Mouse (Mus musculus): ENCODE measurements around the gene Zfp382. TPM values are rescaled to one million over a fixed set of nuclear protein-coding genes. Genes with fewer than 3 reads are reported as not detected.
"Not testable (repeated sequence)": the region's sequence is repeated elsewhere in the genome, so short reads cannot be mapped to it uniquely, and the experiment has no call there.

Gene Zfp382
- polyA plus RNA-seq, 1 experiment = 3.8 TPM

GRCm38 (mm10) chr7:30176474-30176873 lies 54.7 kb downstream of the Zfp382 start:
- Histone ChIP-seq H3K79me3 (ENCODE audit: low read depth) (no peaks in the 10 kb centered on the region), H3K36me3 (ENCODE audit: control insufficient read depth, insufficient read depth) (peaks cover 7% of the 10 kb centered on the region), H3ac (ENCODE audit: control insufficient read depth, insufficient read length, low read depth) (no peak overlapping the region), H3K27me3 (ENCODE audit: control insufficient read depth, insufficient read depth, insufficient read length) (no peaks in the 10 kb centered on the region), H3K79me2 (ENCODE audit: control insufficient read depth, insufficient read depth) (no peaks in the 10 kb centered on the region), H3K4me3 (ENCODE audit: insufficient read depth, poor library complexity, severe bottlenecking) (no peak overlapping the region)
- TF ChIP-seq FOSL1 (IDR thresholded peaks at IDR 0.05; ENCODE audit: insufficient read depth, low read length, poor library complexity, severe bottlenecking) (no peak), MYOG (IDR thresholded peaks at IDR 0.05; ENCODE audit: control insufficient read depth, extremely low read depth, insufficient read length) (no peak), MAX (IDR thresholded peaks at IDR 0.05) (no peak), CTCF (IDR thresholded peaks at IDR 0.05; ENCODE audit: control insufficient read depth, insufficient read depth, insufficient read length) (no peak), CEBPB (IDR thresholded peaks at IDR 0.05; ENCODE audit: low read depth) (no peak), MYOD1 (IDR thresholded peaks at IDR 0.05; ENCODE audit: control insufficient read depth, insufficient read length, low read depth) (no peak), USF1 (IDR thresholded peaks at IDR 0.05; ENCODE audit: low read depth) (no peak)

DNA sequence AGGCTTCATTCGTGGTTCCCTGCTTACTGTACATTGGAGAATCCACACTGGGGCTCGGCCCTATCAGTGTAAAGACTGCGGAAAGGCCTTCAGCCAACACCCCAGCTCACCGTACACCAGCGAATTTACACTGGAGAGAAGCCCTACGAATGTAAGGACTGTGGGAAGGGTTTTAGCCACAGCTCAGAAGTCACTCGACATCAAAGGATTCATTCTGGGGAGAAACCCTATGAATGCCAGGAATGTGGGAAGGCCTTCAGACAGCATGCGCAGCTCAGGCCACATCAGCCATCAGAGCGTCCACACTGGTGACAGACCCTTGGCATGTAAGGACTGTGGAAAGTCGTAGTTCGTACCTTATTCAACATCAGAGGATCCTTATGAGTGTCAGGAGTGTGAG lies 56.5 kb downstream of the Zfp382 start:
- Histone ChIP-seq H3K79me2 (ENCODE audit: control insufficient read depth, insufficient read depth) (no peaks in the 10 kb centered on the region), H3K79me3 (ENCODE audit: low read depth) (no peaks in the 10 kb centered on the region), H3ac (ENCODE audit: control insufficient read depth, insufficient read length, low read depth) (no peak overlapping the region), H3K4me3 (ENCODE audit: insufficient read depth, poor library complexity, severe bottlenecking) (no peak overlapping the region), H3K36me3 (ENCODE audit: control insufficient read depth, insufficient read depth) (peaks cover 7% of the 10 kb centered on the region), H3K27me3 (ENCODE audit: control insufficient read depth, insufficient read depth, insufficient read length) (no peaks in the 10 kb centered on the region)
- TF ChIP-seq MYOD1 (IDR thresholded peaks at IDR 0.05; ENCODE audit: control insufficient read depth, insufficient read length, low read depth) = no peak
- TF ChIP-seq CEBPB (IDR thresholded peaks at IDR 0.05; ENCODE audit: low read depth) = no peak
- no peak for TF ChIP-seq USF1 (IDR thresholded peaks at IDR 0.05; ENCODE audit: low read depth)
- TF ChIP-seq CTCF (IDR thresholded peaks at IDR 0.05; ENCODE audit: control insufficient read depth, insufficient read depth, insufficient read length) = no peak
- TF ChIP-seq MYOG (IDR thresholded peaks at IDR 0.05; ENCODE audit: control insufficient read depth, extremely low read depth, insufficient read length) = no peak
- TF ChIP-seq FOSL1 (IDR thresholded peaks at IDR 0.05; ENCODE audit: insufficient read depth, low read length, poor library complexity, severe bottlenecking) = no peak
- no peak for TF ChIP-seq MAX (IDR thresholded peaks at IDR 0.05)

GRCm38 (mm10) chr7:30181308-30181707 lies 59.6 kb downstream of the Zfp382 start:
- peaks cover 13% of the 10 kb centered on the region for H3K36me3 ChIP-seq (ENCODE audit: control insufficient read depth, insufficient read depth)
- no peaks in the 10 kb centered on the region for H3K79me2 ChIP-seq (ENCODE audit: control insufficient read depth, insufficient read depth)
- H3ac ChIP-seq (ENCODE audit: control insufficient read depth, insufficient read length, low read depth) = no peak overlapping the region
- H3K79me3 ChIP-seq (ENCODE audit: low read depth) = no peaks in the 10 kb centered on the region
- no peaks in the 10 kb centered on the region for H3K27me3 ChIP-seq (ENCODE audit: control insufficient read depth, insufficient read depth, insufficient read length)
- TF ChIP-seq MAX (IDR thresholded peaks at IDR 0.05) (no peak), CTCF (IDR thresholded peaks at IDR 0.05; ENCODE audit: control insufficient read depth, insufficient read depth, insufficient read length) (peak; percentile 62)
- H3K4me3 ChIP-seq (ENCODE audit: insufficient read depth, poor library complexity, severe bottlenecking) = no peak overlapping the region

DNA sequence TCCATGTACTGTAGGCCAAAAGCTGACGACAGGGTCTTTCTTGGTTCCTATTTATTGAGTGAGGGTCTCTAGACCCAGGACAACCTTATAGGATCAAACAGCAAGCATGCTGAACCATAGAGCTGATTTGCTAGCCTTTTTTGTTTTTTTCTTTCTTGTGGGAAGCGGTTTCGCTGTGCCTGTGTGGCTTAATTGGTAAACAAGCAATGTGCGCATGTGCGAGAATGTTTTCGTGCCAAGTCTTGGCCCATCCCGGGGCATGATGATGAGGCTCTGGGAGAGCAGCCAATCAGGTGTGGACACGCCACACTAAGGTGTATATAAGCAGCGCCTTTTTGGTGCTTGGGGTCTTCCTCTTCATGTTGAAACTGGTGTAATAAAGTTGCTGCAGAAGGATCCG lies 60.2 kb downstream of the Zfp382 start:
- peaks cover 19% of the 10 kb centered on the region for H3K36me3 ChIP-seq (ENCODE audit: control insufficient read depth, insufficient read depth)
- H3K79me3 ChIP-seq (ENCODE audit: low read depth); H3K79me2 ChIP-seq (ENCODE audit: control insufficient read depth, insufficient read depth): not testable (repeated sequence)

GRCm38 (mm10) chr7:30183189-30183588 lies 61.4 kb downstream of the Zfp382 start:
- not testable (repeated sequence) for H3K79me2 ChIP-seq (ENCODE audit: control insufficient read depth, insufficient read depth); H3K4me3 ChIP-seq (ENCODE audit: insufficient read depth, poor library complexity, severe bottlenecking); H3ac ChIP-seq (ENCODE audit: control insufficient read depth, insufficient read length, low read depth); H3K79me3 ChIP-seq (ENCODE audit: low read depth); H3K27me3 ChIP-seq (ENCODE audit: control insufficient read depth, insufficient read depth, insufficient read length)
- peaks cover 24% of the 10 kb centered on the region for H3K36me3 ChIP-seq (ENCODE audit: control insufficient read depth, insufficient read depth)

More for the DNA sequence above, 60.2 kb downstream of the Zfp382 start:
- not testable (repeated sequence) for H3K4me3 ChIP-seq (ENCODE audit: insufficient read depth, poor library complexity, severe bottlenecking); H3ac ChIP-seq (ENCODE audit: control insufficient read depth, insufficient read length, low read depth); H3K27me3 ChIP-seq (ENCODE audit: control insufficient read depth, insufficient read depth, insufficient read length)

GRCm38 (mm10) chr7:30183879-30184289 lies 62.1 kb downstream of the Zfp382 start, which contains the start of gene Cox7a1:
Cox7a1 (plus strand) TSS chr7:30184144.
- H3K4me3 ChIP-seq (ENCODE audit: insufficient read depth, poor library complexity, severe bottlenecking) = no peak within 1 kb of the TSS
- H3K36me3 ChIP-seq (ENCODE audit: control insufficient read depth, insufficient read depth) = peaks cover 29% of the 10 kb centered on the region
- no peaks in the 10 kb centered on the region for H3K79me3 ChIP-seq (ENCODE audit: low read depth)
- H3K27me3 ChIP-seq (ENCODE audit: control insufficient read depth, insufficient read depth, insufficient read length) = no peaks in the 10 kb centered on the region
- no peaks in the 10 kb centered on the region for H3K79me2 ChIP-seq (ENCODE audit: control insufficient read depth, insufficient read depth)
- peak within 1 kb of the TSS; percentile 18 for H3ac ChIP-seq (ENCODE audit: control insufficient read depth, insufficient read length, low read depth)
- TF ChIP-seq MAX (IDR thresholded peaks at IDR 0.05) = no peak
- TF ChIP-seq MYOD1 (IDR thresholded peaks at IDR 0.05; ENCODE audit: control insufficient read depth, insufficient read length, low read depth) = no peak
- TF ChIP-seq MYOG (IDR thresholded peaks at IDR 0.05; ENCODE audit: control insufficient read depth, extremely low read depth, insufficient read length) = no peak
- no peak for TF ChIP-seq CTCF (IDR thresholded peaks at IDR 0.05; ENCODE audit: control insufficient read depth, insufficient read depth, insufficient read length)
- no peak for TF ChIP-seq CEBPB (IDR thresholded peaks at IDR 0.05; ENCODE audit: low read depth)
- no peak for TF ChIP-seq FOSL1 (IDR thresholded peaks at IDR 0.05; ENCODE audit: insufficient read depth, low read length, poor library complexity, severe bottlenecking)
- no peak for TF ChIP-seq USF1 (IDR thresholded peaks at IDR 0.05; ENCODE audit: low read depth)

Small RNA genes lying within 50 kb of the gene (microRNA-seq; reads per million reads assigned to microRNA genes)
- gene Gm23368 (ENCODE audit: borderline microRNAs expressed) = not detected

Other genes starting within 250 kb of the Zfp382 start
- 3.0 TPM for gene Zfp27, start 215.4 kb upstream of the Zfp382 start, polyA plus RNA-seq (2012; fragmentation: generic; extraction: Trizol)
- gene Zfp383, start 213.7 kb upstream of the Zfp382 start, polyA plus RNA-seq (2012; fragmentation: generic; extraction: Trizol) = 1.8 TPM
- gene Zfp74, start 167.9 kb upstream of the Zfp382 start, polyA plus RNA-seq (2012; fragmentation: generic; extraction: Trizol) = 1.9 TPM
- gene Zfp568, start 138.0 kb upstream of the Zfp382 start, polyA plus RNA-seq (2012; fragmentation: generic; extraction: Trizol) = 11.0 TPM
- gene Zfp14, start 70.6 kb upstream of the Zfp382 start, polyA plus RNA-seq (2012; fragmentation: generic; extraction: Trizol) = 0.40 TPM
- gene Zfp82, start 49.0 kb upstream of the Zfp382 start, polyA plus RNA-seq (2012; fragmentation: generic; extraction: Trizol) = 2.0 TPM
- gene Gm26920, start 31.5 kb upstream of the Zfp382 start, polyA plus RNA-seq (2012; fragmentation: generic; extraction: Trizol) = 0.05 TPM
- 3.1 TPM for gene Zfp566, start 31.4 kb upstream of the Zfp382 start, polyA plus RNA-seq (2012; fragmentation: generic; extraction: Trizol)
- gene Zfp260, start 27.2 kb upstream of the Zfp382 start, polyA plus RNA-seq (2012; fragmentation: generic; extraction: Trizol) = 8.6 TPM
- gene Zfp146, start 47.8 kb downstream of the Zfp382 start, polyA plus RNA-seq (2012; fragmentation: generic; extraction: Trizol) = 15.8 TPM
- gene Cox7a1, start 62.2 kb downstream of the Zfp382 start, polyA plus RNA-seq (2012; fragmentation: generic; extraction: Trizol) = 7.9 TPM
- gene Capns1, start 76.9 kb downstream of the Zfp382 start, polyA plus RNA-seq (2012; fragmentation: generic; extraction: Trizol) = 588 TPM
- gene Polr2i, start 110.0 kb downstream of the Zfp382 start, polyA plus RNA-seq (2012; fragmentation: generic; extraction: Trizol) = 175 TPM
- gene Tbcb, start 110.3 kb downstream of the Zfp382 start, polyA plus RNA-seq (2012; fragmentation: generic; extraction: Trizol) = 180 TPM
- not detected for gene Ovol3, start 113.8 kb downstream of the Zfp382 start, polyA plus RNA-seq (2012; fragmentation: generic; extraction: Trizol)
- gene Thap8, start 158.2 kb downstream of the Zfp382 start, polyA plus RNA-seq (2012; fragmentation: generic; extraction: Trizol) = 0.07 TPM
- 12.8 TPM for gene Wdr62, start 158.5 kb downstream of the Zfp382 start, polyA plus RNA-seq (2012; fragmentation: generic; extraction: Trizol)
- gene Clip3, start 169.8 kb downstream of the Zfp382 start, polyA plus RNA-seq (2012; fragmentation: generic; extraction: Trizol) = 40.6 TPM
- 28.7 TPM for gene Alkbh6, start 186.8 kb downstream of the Zfp382 start, polyA plus RNA-seq (2012; fragmentation: generic; extraction: Trizol)
- gene Syne4, start 192.9 kb downstream of the Zfp382 start, polyA plus RNA-seq (2012; fragmentation: generic; extraction: Trizol) = 0.20 TPM
- gene E130208F15Rik, start 199.8 kb downstream of the Zfp382 start, polyA plus RNA-seq (2012; fragmentation: generic; extraction: Trizol) = 0.81 TPM
- 9.9 TPM for gene Sdhaf1, start 202.0 kb downstream of the Zfp382 start, polyA plus RNA-seq (2012; fragmentation: generic; extraction: Trizol)
- 0.20 TPM for gene Lrfn3, start 240.8 kb downstream of the Zfp382 start, polyA plus RNA-seq (2012; fragmentation: generic; extraction: Trizol)